In genomic region chr10:95858164-95858563, GRCm38 (mm10) we compare ENCODE assay signal across 10 mouse cellular contexts. TPM values are rescaled to one million over a fixed set of nuclear protein-coding genes. Genes with fewer than 3 reads are reported as not detected.
DNase-seq lines count a peak whose midpoint lies in the region; ATAC-seq and TF ChIP-seq lines count a peak whose summit lies in the region.
"Had no signal": no experiment of that assay in that cellular context is flagged by ENCODE, and none has a peak within 500 bp of the region (broad histone marks: within the 10 kb centered on the region; RNA-seq: fewer than 3 reads in every experiment).

No protein-coding gene starts in this region.

- H3K27ac ChIP-seq in gastrocnemius, adult 2 months = 0 out of 2 replicates have a peak overlapping the region, but pooled peaks have one; percentile 16
- H3K27ac ChIP-seq in liver, embryonic 14.5 days = no peak overlapping the region
- H3K27ac ChIP-seq: stomach, embryonic 15.5 days had no signal

- no peak for DNase-seq in gastrocnemius, adult 2 months
- DNase-seq in gastrocnemius, postnatal 36 days = no peak
- peak in 2 of 3 experiments; percentile 13 to 30 for DNase-seq in liver, embryonic 14.5 days (ENCODE audit: low read depth in 3 of 3, low spot score in 3 of 3)
- no peak for DNase-seq in liver
- DNase-seq in ES-CJ7 (ENCODE audit: low read depth, low spot score) = peak; percentile 72
- DNase-seq in embryo, embryonic 11.5 days (ENCODE audit: low read depth, low spot score) = peak; percentile 46
- peak; percentile 52 for DNase-seq in skeletal muscle tissue, adult 2 months (ENCODE audit: low read depth, low spot score)
- DNase-seq in adrenal gland, postnatal 25 days = no peak

- H3K27me3 ChIP-seq in liver, embryonic 14.5 days (ENCODE audit: control insufficient read depth, insufficient read depth, low read length) = no peaks in the 10 kb centered on the region
- H3K27me3 ChIP-seq: stomach, embryonic 15.5 days had no signal

- H3K9me3 ChIP-seq in liver, embryonic 14.5 days (ENCODE audit: control insufficient read depth, low read length) = no peaks in the 10 kb centered on the region
- H3K9me3 ChIP-seq: stomach, embryonic 15.5 days had no signal

- H3K4me1 ChIP-seq in liver, embryonic 14.5 days (replicated peaks; ENCODE audit: control insufficient read depth in 2 of 2, insufficient read depth in 2 of 2, low read length in 1 of 2) = no peaks in the 10 kb centered on the region
- H3K4me1 ChIP-seq: stomach, embryonic 15.5 days had no signal

- no peak overlapping the region for H3K9ac ChIP-seq in liver, embryonic 14.5 days (replicated peaks)
- H3K9ac ChIP-seq: stomach, embryonic 15.5 days had no signal

- peak; percentile 79 for TF ChIP-seq CTCF in gastrocnemius, adult 2 months (IDR thresholded peaks at IDR 0.05)
- TF ChIP-seq CTCF in liver, embryonic 14.5 days (IDR thresholded peaks at IDR 0.05; ENCODE audit: low read depth) = peak; percentile 59; the same call in 1 of the 2 replicates

- no peaks in the 10 kb centered on the region for H3K36me3 ChIP-seq in liver, embryonic 14.5 days (replicated peaks; ENCODE audit: control insufficient read depth, insufficient read depth, low read depth)
- H3K36me3 ChIP-seq: stomach, embryonic 15.5 days had no signal

- TF ChIP-seq EP300 in liver, embryonic 14.5 days (IDR thresholded peaks at IDR 0.05; ENCODE audit: low read depth) = no peak

- H3K4me3 ChIP-seq in gastrocnemius, adult 2 months = no peak overlapping the region
- no peak overlapping the region for H3K4me3 ChIP-seq in liver, embryonic 14.5 days (ENCODE audit: insufficient read depth in 1 of 2, low read depth in 2 of 2, low read length in 2 of 2)
- H3K4me3 ChIP-seq: stomach, embryonic 15.5 days had no signal

- 16% methylated on average over 2 of the region's 2 CpGs for WGBS in liver, embryonic 14.5 days (ENCODE audit: insufficient replicate concordance)

- H3K4me2 ChIP-seq in liver, embryonic 14.5 days (ENCODE audit: low read depth) = no peak overlapping the region
- H3K4me2 ChIP-seq: stomach, embryonic 15.5 days had no signal

- no peak for ATAC-seq in liver, embryonic 14.5 days (ENCODE audit: insufficient read depth)

- intact Hi-C loops in gastrocnemius, adult 2 months (cut with DNase I) = loop anchor here (2.0 kb wide), 2 partner anchors 59 to 307 kb away; no protein-coding TSS in a partner anchor
- intact Hi-C loops in gastrocnemius, postnatal 36 days (cut with DNase I) = loop anchor here (1.0 kb wide), 1 partner anchor 307 kb away; no protein-coding TSS in a partner anchor

RNA-seq across cellular contexts. Expression of gene Gm33543, which starts 15.4 kb away (rescaled TPM):
- total RNA-seq in gastrocnemius, adult 2 months (2021) = 1 to 10 TPM in 1 of 2 experiments, under 1 TPM in 1; 0.66 to 1.4 TPM
- 1 to 10 TPM in 1 of 2 experiments, under 1 TPM in 1; 0.42 to 1.4 TPM for total RNA-seq in gastrocnemius, postnatal 36 days (2021)
- polyA plus RNA-seq in liver, embryonic 14.5 days (2012; rRNA removed) = 0.04 TPM in 1 of 2 replicates, not detected in the other
- polyA plus RNA-seq in liver, embryonic 14.5 days (2014; fragmentation: Nextera tagmentation; extraction: Ambion mirVana) = not detected in 2 replicates
- not detected in 2 replicates for total RNA-seq in adrenal gland, postnatal 25 days (2021)
- polyA plus RNA-seq: limb, embryonic 11.5 days; stomach, embryonic 15.5 days had no signal

Comparison
In these comparisons a context has a peak if more than half of its experiments do, and no peak if none do; other contexts are left out.
1. DNase-seq: peak in liver, embryonic 14.5 days (2 of 3), ES-CJ7 (single experiment), embryo, embryonic 11.5 days (single experiment) and skeletal muscle tissue, adult 2 months (single experiment); none in gastrocnemius, adult 2 months (single experiment), gastrocnemius, postnatal 36 days (0 of 2), liver (single experiment) and adrenal gland, postnatal 25 days (single experiment).